Mouse (Mus musculus) hindbrain, embryonic 10.5 days (tissue): ENCODE measurements around the gene Mtg2. TPM values are rescaled to one million over a fixed set of nuclear protein-coding genes. Genes with fewer than 3 reads are reported as not detected.
A peak's percentile ranks its signal among the peaks of the same experiment; 100 is the strongest.

Experiments used
- DNase-seq: peaks from one replicate; pipeline ENCODE4 v3.0.0-alpha.2; 2017; ENCODE audit warnings: low spot score
- H3K27ac ChIP-seq: fragments of 300-500 bp; sonication (generic); 2 replicates; pipeline ENCODE4 v1.5.1; 2016; ENCODE audit warnings: mild to moderate bottlenecking, moderate library complexity
- H3K27me3 ChIP-seq: fragments of 300-500 bp; sonication (generic); 2 replicates; pipeline ENCODE4 v1.6.1; 2016; ENCODE audit warnings: mild to moderate bottlenecking; ENCODE audit not compliant: poor library complexity, insufficient read depth, severe bottlenecking
- H3K36me3 ChIP-seq: fragments of 300-500 bp; sonication (generic); 2 replicates; pipeline ENCODE4 v1.6.1; 2016; ENCODE audit warnings: mild to moderate bottlenecking, moderate library complexity
- H3K4me1 ChIP-seq: fragments of 300-500 bp; sonication (generic); replicated peaks from 2 replicates; pipeline ENCODE4 v1.6.1; 2016; ENCODE audit warnings: mild to moderate bottlenecking
- H3K4me3 ChIP-seq: fragments of 300-500 bp; sonication (generic); 2 replicates; pipeline ENCODE4 v1.5.1; 2016; ENCODE audit warnings: mild to moderate bottlenecking, moderate library complexity
- H3K9me3 ChIP-seq: fragments of 300-500 bp; sonication (generic); 2 replicates; pipeline ENCODE4 v1.6.1; 2016; ENCODE audit warnings: mild to moderate bottlenecking, moderate library complexity
- WGBS: fragments of 180-500 bp; shearing (Covaris S2); methylation state at CpG from one replicate; pipeline ENCODE4 v1.1.7; 2016; 5-methylcytosine and 5-hydroxymethylcytosine counted together
- polyA plus RNA-seq: library from polyadenylated mRNA; unstranded; fragments of >200 nt; fragmentation: Nextera tagmentation; extraction: Ambion mirVana; gene quantifications from 2 replicates; pipeline ENCODE4 v1.2.1, GENCODE M21; 2016

The Mtg2 gene
- polyA plus RNA-seq, 1 experiment from 2014 or later: 33.9 TPM

GRCm38 (mm10) chr2:180071671-180072070, 1.3 kb downstream of the Mtg2 start:
- H3K27me3 ChIP-seq: no peaks in the 10 kb centered on the region
- peaks cover 16% of the 10 kb centered on the region for H3K4me1 ChIP-seq
- peaks cover 36% of the 10 kb centered on the region for H3K36me3 ChIP-seq
- H3K27ac ChIP-seq: no peak overlapping the region
- WGBS: 82% methylated on average over 2 of the region's 2 CpGs
- H3K4me3 ChIP-seq: no peak overlapping the region
- DNase-seq: no peak
- no peaks in the 10 kb centered on the region for H3K9me3 ChIP-seq

- Histone ChIP-seq H3K9me3 (no peaks in the 10 kb centered on the region), H3K27me3 (no peaks in the 10 kb centered on the region), H3K4me3 (no peak overlapping the region), H3K36me3 (peaks cover 36% of the 10 kb centered on the region), H3K4me1 (peaks cover 16% of the 10 kb centered on the region), H3K27ac (no peak overlapping the region)
- no peak for DNase-seq
- 90% methylated on average over 7 of the region's 7 CpGs for WGBS
Measured at GRCm38 (mm10) chr2:180072886-180073285, 2.5 kb downstream of the Mtg2 start.

DNA sequence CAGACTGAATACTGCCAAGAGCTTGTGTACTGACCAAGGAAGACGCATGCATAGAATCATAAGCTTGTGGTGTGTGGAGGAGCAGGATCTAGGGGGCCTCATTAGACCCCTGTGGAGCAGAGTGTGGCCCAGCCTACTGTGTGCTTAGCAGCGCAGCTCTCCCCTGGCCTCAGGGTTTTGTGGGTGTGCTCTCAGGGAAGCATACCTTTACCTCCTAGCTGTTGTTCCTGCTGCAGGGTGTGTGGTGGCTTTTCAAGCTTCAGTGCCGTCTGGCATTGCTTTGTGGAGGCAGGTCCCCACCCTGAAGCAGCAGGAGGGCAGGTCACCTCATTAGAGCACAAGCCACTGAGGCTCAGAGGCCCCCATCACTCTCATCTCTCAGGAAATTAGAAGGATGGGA, 7.2 kb downstream of the Mtg2 start:
- Histone ChIP-seq H3K4me3 (no peak overlapping the region), H3K36me3 (peaks cover 59% of the 10 kb centered on the region), H3K27me3 (no peaks in the 10 kb centered on the region), H3K9me3 (no peaks in the 10 kb centered on the region), H3K27ac (no peak overlapping the region), H3K4me1 (no peaks in the 10 kb centered on the region)
- WGBS: 71% methylated on average over 3 of the region's 3 CpGs
- no peak for DNase-seq

GRCm38 (mm10) chr2:180080680-180081079, 10.3 kb downstream of the Mtg2 start:
- Histone ChIP-seq H3K36me3 (peaks cover 70% of the 10 kb centered on the region), H3K27me3 (no peaks in the 10 kb centered on the region), H3K9me3 (no peaks in the 10 kb centered on the region), H3K4me3 (no peak overlapping the region), H3K27ac (no peak overlapping the region), H3K4me1 (no peaks in the 10 kb centered on the region)
- DNase-seq: no peak
- WGBS: 93% methylated on average over 8 of the region's 8 CpGs

- Histone ChIP-seq H3K36me3 (peaks cover 69% of the 10 kb centered on the region), H3K4me1 (0 out of 2 replicates have a peak, but pooled peaks cover 8% of the 10 kb centered on the region), H3K27ac (no peak overlapping the region), H3K4me3 (no peak overlapping the region), H3K9me3 (no peaks in the 10 kb centered on the region), H3K27me3 (no peaks in the 10 kb centered on the region)
- 85% methylated on average over 10 of the region's 10 CpGs for WGBS
- DNase-seq: no peak
Measured at GRCm38 (mm10) chr2:180083063-180083462, 12.7 kb downstream of the Mtg2 start.

- peaks cover 55% of the 10 kb centered on the region for H3K36me3 ChIP-seq
- 0 out of 2 replicates have a peak, but pooled peaks cover 8% of the 10 kb centered on the region for H3K4me1 ChIP-seq
- no peak overlapping the region for H3K27ac ChIP-seq
- no peaks in the 10 kb centered on the region for H3K9me3 ChIP-seq
- no peak overlapping the region for H3K4me3 ChIP-seq
- WGBS: 50% methylated on average over 3 of the region's 3 CpGs
- DNase-seq: no peak
- no peaks in the 10 kb centered on the region for H3K27me3 ChIP-seq
Measured at GRCm38 (mm10) chr2:180084565-180084964, 14.2 kb downstream of the Mtg2 start.

DNA sequence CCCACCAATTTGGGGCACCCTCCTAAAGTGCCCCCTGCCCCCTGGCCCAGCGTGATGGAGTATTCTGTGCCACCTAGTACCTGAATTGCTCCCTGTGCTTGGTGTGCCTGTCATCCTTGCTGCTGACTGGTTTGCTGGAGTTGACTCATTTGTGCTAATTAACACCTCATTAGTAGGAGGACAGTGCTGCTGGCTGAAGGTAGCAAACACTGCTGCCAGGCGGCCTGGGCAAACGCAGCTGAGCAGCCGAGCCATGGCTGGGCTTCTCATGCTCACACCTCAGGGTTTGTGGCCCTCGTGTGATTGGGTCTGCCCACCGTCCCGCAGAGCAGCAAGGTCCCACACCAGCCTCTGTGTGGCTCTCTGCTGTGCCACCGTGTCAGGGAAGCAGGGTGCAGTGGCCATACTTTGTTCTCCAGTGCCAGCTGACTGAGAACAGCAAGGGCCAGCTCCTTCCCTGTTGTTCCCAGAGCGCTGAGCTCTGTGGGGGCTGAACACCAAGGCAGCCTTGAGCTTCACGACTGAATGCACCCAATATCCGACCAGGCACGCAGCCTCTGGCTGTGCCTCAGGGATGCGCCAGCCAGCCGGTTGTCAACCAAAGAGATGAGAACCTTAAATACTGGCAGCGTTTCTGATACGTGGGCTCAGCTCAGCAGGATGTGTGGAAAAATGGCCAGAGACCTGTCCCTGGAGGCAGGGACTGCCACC, 15.7 kb downstream of the Mtg2 start:
- Histone ChIP-seq H3K27me3 (no peaks in the 10 kb centered on the region), H3K4me1 (peaks cover 17% of the 10 kb centered on the region; the same call in 1 of the 2 replicates), H3K4me3 (no peak overlapping the region), H3K36me3 (peaks cover 49% of the 10 kb centered on the region), H3K27ac (no peak overlapping the region), H3K9me3 (no peaks in the 10 kb centered on the region)
- WGBS: 83% methylated on average over 16 of the region's 16 CpGs
- no peak for DNase-seq

GRCm38 (mm10) chr2:180086637-180087027, 16.2 kb downstream of the Mtg2 start:
- peaks cover 43% of the 10 kb centered on the region for H3K36me3 ChIP-seq
- no peak for DNase-seq
- peaks cover 17% of the 10 kb centered on the region; the same call in 1 of the 2 replicates for H3K4me1 ChIP-seq
- 88% methylated on average over 5 of the region's 5 CpGs for WGBS
- H3K27ac ChIP-seq: no peak overlapping the region
- no peak overlapping the region for H3K4me3 ChIP-seq
- H3K27me3 ChIP-seq: no peaks in the 10 kb centered on the region
- H3K9me3 ChIP-seq: no peaks in the 10 kb centered on the region

DNA sequence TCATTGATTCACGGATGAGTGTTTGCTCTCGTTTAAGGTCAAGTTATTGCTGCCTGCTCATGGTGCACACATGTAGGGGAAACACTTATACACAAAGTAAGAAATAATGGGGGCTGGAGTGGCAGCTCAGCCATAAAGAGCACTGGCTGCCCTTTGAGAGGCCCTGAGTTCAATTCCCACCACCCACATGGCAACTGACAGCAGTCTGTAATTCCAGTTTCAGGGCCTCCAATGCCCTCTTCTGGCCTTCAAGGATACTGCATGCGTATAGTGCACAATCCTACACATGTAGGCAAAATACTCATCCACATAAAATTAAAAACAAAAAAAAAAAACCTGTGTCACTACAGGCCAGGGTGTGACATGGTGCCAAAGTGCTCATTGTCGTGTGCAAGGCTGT, 17.1 kb downstream of the Mtg2 start:
- no peak for DNase-seq
- H3K27ac ChIP-seq: no peak overlapping the region
- H3K36me3 ChIP-seq: peaks cover 35% of the 10 kb centered on the region
- no peaks in the 10 kb centered on the region for H3K9me3 ChIP-seq
- H3K4me1 ChIP-seq: peaks cover 17% of the 10 kb centered on the region; the same call in 1 of the 2 replicates
- H3K27me3 ChIP-seq: no peaks in the 10 kb centered on the region
- 95% methylated on average over 4 of the region's 4 CpGs for WGBS
- H3K4me3 ChIP-seq: no peak overlapping the region

- no peaks in the 10 kb centered on the region for H3K27me3 ChIP-seq
Measured at GRCm38 (mm10) chr2:180090285-180090684, 19.9 kb downstream of the Mtg2 start.

DNA sequence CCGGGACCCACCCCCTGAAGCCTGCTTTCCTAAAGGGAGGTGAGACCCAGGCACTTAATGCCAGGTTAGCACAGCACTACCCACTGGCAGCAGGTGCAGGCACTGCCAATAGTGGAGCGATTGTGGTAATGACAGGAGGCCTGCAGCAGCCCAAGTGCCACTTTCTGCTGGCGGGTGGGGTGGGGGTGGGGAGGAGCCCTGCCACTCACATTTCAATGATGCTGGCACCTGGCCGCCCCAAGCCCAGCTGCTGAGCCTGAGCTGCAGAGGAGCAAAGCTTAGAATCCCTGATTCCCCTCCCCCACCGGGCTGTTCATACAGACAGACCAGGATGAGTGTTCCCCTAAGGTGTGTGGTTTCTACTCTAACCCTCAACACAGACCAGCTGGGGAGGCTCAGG, 25.3 kb downstream of the Mtg2 start:
- DNase-seq: no peak
- peaks cover 37% of the 10 kb centered on the region for H3K4me1 ChIP-seq
- WGBS: 34% methylated on average over 5 of the region's 5 CpGs
- H3K27me3 ChIP-seq: peaks cover 45% of the 10 kb centered on the region
- no peaks in the 10 kb centered on the region for H3K36me3 ChIP-seq
- H3K4me3 ChIP-seq: no peak overlapping the region
- H3K9me3 ChIP-seq: no peaks in the 10 kb centered on the region
- 0 out of 2 replicates have a peak overlapping the region, but pooled peaks have one; percentile 5 for H3K27ac ChIP-seq

More at GRCm38 (mm10) chr2:180090285-180090684, 19.9 kb downstream of the Mtg2 start:
- 70% methylated on average over 11 of the region's 11 CpGs for WGBS
- peaks cover 14% of the 10 kb centered on the region for H3K36me3 ChIP-seq
- H3K4me1 ChIP-seq: peaks cover 18% of the 10 kb centered on the region; the same call in 1 of the 2 replicates
- no peaks in the 10 kb centered on the region for H3K9me3 ChIP-seq
- no peak for DNase-seq
- no peak overlapping the region for H3K4me3 ChIP-seq
- no peak overlapping the region for H3K27ac ChIP-seq

DNA sequence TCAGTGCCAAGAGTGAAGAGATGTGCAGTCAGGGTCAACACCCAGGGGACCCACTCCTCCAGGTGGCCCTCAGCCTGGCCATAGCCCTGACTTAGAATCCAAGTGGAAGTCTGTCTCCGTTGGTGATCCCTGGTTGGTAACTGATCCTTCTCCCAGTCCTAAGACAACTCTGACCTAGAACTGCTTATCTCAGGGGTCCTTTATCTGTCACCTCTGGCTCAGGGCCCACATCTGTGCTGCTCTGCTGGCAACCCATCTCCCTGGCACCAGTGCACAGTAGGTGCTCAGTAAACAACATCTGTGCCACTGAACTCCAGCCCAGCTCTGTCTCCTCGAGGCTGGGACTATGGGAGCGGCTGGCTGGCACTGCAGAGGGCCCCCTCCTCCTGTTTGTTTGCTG, 27.2 kb downstream of the Mtg2 start:
- Histone ChIP-seq H3K4me1 (peaks cover 38% of the 10 kb centered on the region), H3K27ac (peak overlapping the region; percentile 40), H3K9me3 (no peaks in the 10 kb centered on the region), H3K4me3 (no peak overlapping the region), H3K27me3 (peaks cover 64% of the 10 kb centered on the region), H3K36me3 (no peaks in the 10 kb centered on the region)
- no peak for DNase-seq
- 53% methylated on average over 3 of the region's 3 CpGs for WGBS

DNA sequence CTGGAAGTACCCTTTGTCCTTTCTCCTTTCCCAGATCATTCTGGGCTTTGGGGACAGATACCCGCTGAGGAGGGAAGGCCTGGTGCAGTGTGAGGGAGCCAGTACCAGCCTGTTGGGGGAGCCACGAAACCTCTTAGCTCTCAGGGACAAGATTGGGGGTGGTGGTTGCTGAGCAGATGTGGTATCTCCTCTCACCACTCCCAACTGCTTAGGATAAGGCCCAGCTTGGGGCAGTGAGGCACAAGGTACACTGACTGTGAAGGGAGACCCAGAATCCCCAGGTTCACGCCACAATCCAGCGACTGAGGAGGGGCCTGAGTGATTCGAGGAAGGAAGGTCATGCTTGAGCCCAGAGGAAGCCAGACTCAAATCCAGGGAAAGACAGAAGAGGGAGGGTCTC, 27.8 kb downstream of the Mtg2 start:
- Histone ChIP-seq H3K27me3 (peaks cover 70% of the 10 kb centered on the region), H3K27ac (peak overlapping the region; percentile 40; the same call in 1 of the 2 replicates), H3K36me3 (no peaks in the 10 kb centered on the region), H3K4me3 (no peak overlapping the region), H3K4me1 (peaks cover 44% of the 10 kb centered on the region), H3K9me3 (no peaks in the 10 kb centered on the region)
- 44% methylated on average over 5 of the region's 5 CpGs for WGBS
- DNase-seq: no peak
